Mouse (Mus musculus) bone marrow, adult 2 months (tissue): ENCODE results near the gene Egflam.

Experiments used
- CTCF ChIP-seq: fragments of 200-500 bp; IDR thresholded peaks from 2 replicates; pipeline ENCODE4 v1.5.1; 2011; ENCODE audit warnings: low read length, control low read depth; ENCODE audit not compliant: control insufficient read depth, insufficient read depth
- POLR2A ChIP-seq: fragments of 200-500 bp; IDR thresholded peaks from 2 replicates; pipeline ENCODE4 v1.6.1; 2011; ENCODE audit warnings: low read depth, mild to moderate bottlenecking, control low read depth, low read length, borderline replicate concordance; ENCODE audit not compliant: control insufficient read depth

DNA sequence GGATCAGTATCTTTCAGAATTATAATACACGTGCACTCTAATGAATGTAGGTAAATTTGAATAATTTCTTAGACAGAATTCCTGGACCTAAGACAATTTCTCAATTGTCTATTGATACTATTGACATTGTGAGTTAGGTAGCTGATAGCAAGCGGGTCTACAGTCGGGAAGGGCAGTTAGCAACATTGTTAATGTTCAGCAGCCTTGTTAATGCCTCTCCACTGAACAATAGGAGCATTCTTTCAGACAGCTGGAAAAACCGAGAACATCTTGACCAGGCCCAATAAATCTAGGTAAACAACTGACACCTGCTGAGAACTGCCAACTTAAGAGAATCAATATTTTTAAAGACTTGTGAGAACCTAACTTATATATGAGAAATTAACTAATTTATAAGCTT, 77.3 kb downstream of the Egflam start:
- TF ChIP-seq CTCF (no peak), POLR2A (no peak)
